Mouse (Mus musculus) bone marrow macrophage, adult 2 months (primary cell): ENCODE data around the gene Calm2. TPM values are rescaled to one million over a fixed set of nuclear protein-coding genes. Genes with fewer than 3 reads are reported as not detected.

Experiments
- H3K27ac ChIP-seq: 2 replicates; pipeline ENCODE4 v1.5.1; 2012; ENCODE audit warnings: low read depth, low read length; ENCODE audit not compliant: insufficient read depth
- H3K4me1 ChIP-seq: 2 replicates; pipeline ENCODE4 v1.6.1; 2012; ENCODE audit warnings: low read length; ENCODE audit not compliant: control insufficient read depth, insufficient read depth
- H3K4me3 ChIP-seq: 2 replicates; pipeline ENCODE4 v1.5.1; 2012; ENCODE audit warnings: mild to moderate bottlenecking, low read length, moderate library complexity; ENCODE audit not compliant: insufficient read depth
- CTCF ChIP-seq: IDR thresholded peaks from 2 replicates; pipeline ENCODE4 v1.5.1; 2012; ENCODE audit warnings: low read depth, mild to moderate bottlenecking, low read length, moderate library complexity
- POLR2A ChIP-seq: IDR thresholded peaks from 2 replicates; pipeline ENCODE4 v1.6.1; 2012; ENCODE audit warnings: mild to moderate bottlenecking, low read depth, low read length, borderline replicate concordance
- polyA plus RNA-seq: library from polyadenylated mRNA; stranded (reverse); fragments of >200 nt; gene quantifications from 2 replicates; pipeline ENCODE4 v1.2.4, GENCODE M21; 2012; ENCODE audit not compliant: missing spikeins, insufficient read depth, insufficient read length

Gene Calm2
- polyA plus RNA-seq, 1 experiment, result 938 TPM

GRCm38 (mm10) chr17:87474501-87474795, 27.7 kb upstream of the Calm2 start:
- peak overlapping the region; percentile 47 for H3K4me3 ChIP-seq
- no peak overlapping the region for H3K27ac ChIP-seq
- TF ChIP-seq CTCF, result no peak
- TF ChIP-seq POLR2A, result no peak
- H3K4me1 ChIP-seq, result peaks cover 9% of the 10 kb centered on the region; the same call in 1 of the 2 replicates

- TF ChIP-seq CTCF (no peak), POLR2A (no peak)
- H3K4me3 ChIP-seq, result peak overlapping the region; percentile 47
- H3K4me1 ChIP-seq, result peaks cover 9% of the 10 kb centered on the region; the same call in 1 of the 2 replicates
- no peak overlapping the region for H3K27ac ChIP-seq
Observed at GRCm38 (mm10) chr17:87473736-87474500, 27.2 kb upstream of the Calm2 start.

GRCm38 (mm10) chr17:87473441-87473735, 26.7 kb upstream of the Calm2 start:
- TF ChIP-seq POLR2A (no peak), CTCF (no peak)
- H3K4me1 ChIP-seq, result peaks cover 9% of the 10 kb centered on the region; the same call in 1 of the 2 replicates
- H3K4me3 ChIP-seq, result peak overlapping the region; percentile 47; the same call in 1 of the 2 replicates
- H3K27ac ChIP-seq, result no peak overlapping the region

GRCm38 (mm10) chr17:87472879-87473278, 26.1 kb upstream of the Calm2 start:
- no peak overlapping the region for H3K27ac ChIP-seq
- peaks cover 9% of the 10 kb centered on the region; the same call in 1 of the 2 replicates for H3K4me1 ChIP-seq
- no peak for TF ChIP-seq CTCF
- TF ChIP-seq POLR2A, result no peak
- H3K4me3 ChIP-seq, result no peak overlapping the region

- H3K4me3 ChIP-seq, result no peak overlapping the region
- no peak overlapping the region for H3K27ac ChIP-seq
- H3K4me1 ChIP-seq, result peaks cover 9% of the 10 kb centered on the region; the same call in 1 of the 2 replicates
- no peak for TF ChIP-seq CTCF
- TF ChIP-seq POLR2A, result no peak
Observed at GRCm38 (mm10) chr17:87471661-87472060, 24.9 kb upstream of the Calm2 start.

- Histone ChIP-seq H3K27ac (no peak overlapping the region), H3K4me1 (peaks cover 9% of the 10 kb centered on the region; the same call in 1 of the 2 replicates), H3K4me3 (no peak overlapping the region)
- TF ChIP-seq POLR2A (no peak), CTCF (no peak)
Observed at GRCm38 (mm10) chr17:87470797-87471196, 24.1 kb upstream of the Calm2 start.

GRCm38 (mm10) chr17:87470282-87470681, 23.5 kb upstream of the Calm2 start:
- Histone ChIP-seq H3K4me1 (0 out of 2 replicates have a peak, but pooled peaks cover 7% of the 10 kb centered on the region), H3K4me3 (no peak overlapping the region), H3K27ac (no peak overlapping the region)
- TF ChIP-seq CTCF (no peak), POLR2A (no peak)

- Histone ChIP-seq H3K4me1 (0 out of 2 replicates have a peak, but pooled peaks cover 4% of the 10 kb centered on the region), H3K27ac (no peak overlapping the region), H3K4me3 (no peak overlapping the region)
- no peak for TF ChIP-seq CTCF
- no peak for TF ChIP-seq POLR2A
Observed at GRCm38 (mm10) chr17:87469428-87469827, 22.7 kb upstream of the Calm2 start.

- H3K27ac ChIP-seq, result no peak overlapping the region
- no peak overlapping the region for H3K4me3 ChIP-seq
- TF ChIP-seq POLR2A, result no peak
- TF ChIP-seq CTCF, result no peak
- no peaks in the 10 kb centered on the region for H3K4me1 ChIP-seq
Observed at GRCm38 (mm10) chr17:87468616-87469015, 21.9 kb upstream of the Calm2 start.

GRCm38 (mm10) chr17:87461499-87461896, 14.8 kb upstream of the Calm2 start:
- no peak overlapping the region for H3K27ac ChIP-seq
- H3K4me1 ChIP-seq, result peaks cover 26% of the 10 kb centered on the region

More at GRCm38 (mm10) chr17:87461499-87461896, 14.8 kb upstream of the Calm2 start:
- H3K4me3 ChIP-seq, result no peak overlapping the region
- TF ChIP-seq POLR2A (no peak), CTCF (no peak; the same call in 1 of the 2 replicates)
